Mouse (Mus musculus): Measurements from ENCODE around the gene Aco2. TPM values are rescaled to one million over a fixed set of nuclear protein-coding genes. Genes with fewer than 3 reads are reported as not detected.

Aco2 gene
- polyA plus RNA-seq, 1 experiment from 2014 or later = 293 TPM

Other genes with a start within 250 kb of the Aco2 start
- gene L3mbtl2, start 208.4 kb upstream of the Aco2 start, polyA plus RNA-seq (2015; fragmentation: Nextera tagmentation; extraction: Ambion mirVana) = 26.2 and 27.4 TPM in 2 replicates
- 4.8 and 5.5 TPM in 2 replicates for gene Chadl, start 175.0 kb upstream of the Aco2 start, polyA plus RNA-seq (2015; fragmentation: Nextera tagmentation; extraction: Ambion mirVana)
- gene Zc3h7b, start 127.3 kb upstream of the Aco2 start, polyA plus RNA-seq (2015; fragmentation: Nextera tagmentation; extraction: Ambion mirVana) = 35.1 and 40.3 TPM in 2 replicates
- gene Rangap1, start 126.8 kb upstream of the Aco2 start, polyA plus RNA-seq (2015; fragmentation: Nextera tagmentation; extraction: Ambion mirVana) = 101 and 109 TPM in 2 replicates
- 25.7 and 28.9 TPM in 2 replicates for gene Tef, start 69.9 kb upstream of the Aco2 start, polyA plus RNA-seq (2015; fragmentation: Nextera tagmentation; extraction: Ambion mirVana)
- gene Tob2, start 13.5 kb upstream of the Aco2 start, polyA plus RNA-seq (2015; fragmentation: Nextera tagmentation; extraction: Ambion mirVana) = 29.6 and 32.6 TPM in 2 replicates
- 167 and 172 TPM in 2 replicates for gene Phf5a, start 398 bp upstream of the Aco2 start, polyA plus RNA-seq (2015; fragmentation: Nextera tagmentation; extraction: Ambion mirVana)
- 95.5 and 98.5 TPM in 2 replicates for gene Polr3h, start 53.9 kb downstream of the Aco2 start, polyA plus RNA-seq (2015; fragmentation: Nextera tagmentation; extraction: Ambion mirVana)
- gene Csdc2, start 64.5 kb downstream of the Aco2 start, polyA plus RNA-seq (2015; fragmentation: Nextera tagmentation; extraction: Ambion mirVana) = 35.2 and 38.1 TPM in 2 replicates
- gene Pmm1, start 88.6 kb downstream of the Aco2 start, polyA plus RNA-seq (2015; fragmentation: Nextera tagmentation; extraction: Ambion mirVana) = 33.6 and 37.3 TPM in 2 replicates
- not detected in 2 replicates for gene 1700029P11Rik, start 108.2 kb downstream of the Aco2 start, polyA plus RNA-seq (2015; fragmentation: Nextera tagmentation; extraction: Ambion mirVana)
- gene Xrcc6, start 115.5 kb downstream of the Aco2 start, polyA plus RNA-seq (2015; fragmentation: Nextera tagmentation; extraction: Ambion mirVana) = 89.2 and 89.4 TPM in 2 replicates
- 28.4 and 28.9 TPM in 2 replicates for gene Desi1, start 161.6 kb downstream of the Aco2 start, polyA plus RNA-seq (2015; fragmentation: Nextera tagmentation; extraction: Ambion mirVana)
- gene Snu13, start 175.3 kb downstream of the Aco2 start, polyA plus RNA-seq (2015; fragmentation: Nextera tagmentation; extraction: Ambion mirVana) = 283 and 300 TPM in 2 replicates
- gene 4930407I10Rik, start 186.8 kb downstream of the Aco2 start, polyA plus RNA-seq (2015; fragmentation: Nextera tagmentation; extraction: Ambion mirVana) = not detected in 2 replicates
- 0.10 TPM in 1 of 2 replicates, not detected in the other for gene Mei1, start 197.7 kb downstream of the Aco2 start, polyA plus RNA-seq (2015; fragmentation: Nextera tagmentation; extraction: Ambion mirVana)